Mouse (Mus musculus): ENCODE measurements at regions not wholly inside any gene's neighbourhood (a gene's known extent, or its start where the extent isn't known, plus 50 kb on each side); places are given as distances from the start of the nearest gene placed in this dataset.

DNA sequence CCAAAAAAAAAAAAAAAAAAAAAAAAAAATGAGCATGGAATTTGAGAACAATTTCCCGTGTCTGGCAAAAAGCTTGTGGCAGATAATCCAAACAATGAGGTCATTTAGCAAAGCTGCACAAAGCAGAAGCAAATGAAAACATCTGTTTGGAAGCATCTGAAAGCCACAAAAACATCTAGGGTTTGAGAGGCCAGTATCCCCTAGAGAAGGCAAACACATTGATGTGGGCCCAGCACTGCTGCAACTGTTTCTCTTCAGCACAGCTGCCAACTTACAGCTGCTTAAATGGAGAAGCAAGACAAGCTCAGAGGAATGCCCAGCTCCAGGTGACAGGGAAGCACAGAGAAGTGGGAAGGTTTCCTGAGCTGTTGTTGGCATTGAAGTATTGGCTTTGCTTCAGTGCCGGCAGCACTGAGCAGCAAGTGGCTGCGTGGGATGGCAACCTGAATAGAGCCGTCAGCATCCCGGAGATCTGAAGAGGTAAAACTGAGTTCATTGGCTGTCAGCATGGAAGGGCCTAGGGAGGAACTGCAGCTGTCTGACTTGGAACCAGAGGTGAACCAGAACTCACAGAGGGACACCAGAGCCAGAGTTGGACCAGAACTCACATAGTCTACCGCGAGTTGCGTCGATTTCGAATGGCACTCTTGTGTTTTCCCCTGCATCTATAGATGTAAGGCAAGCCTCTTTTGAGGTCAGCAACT is 193.8 kb upstream of the Gm17728 start:
- no peak for TF ChIP-seq CTCF (IDR thresholded peaks at IDR 0.05; ENCODE audit: borderline replicate concordance, insufficient read depth, low read depth, low read length)
- TF ChIP-seq POLR2A (IDR thresholded peaks at IDR 0.05; ENCODE audit: borderline replicate concordance, insufficient read depth, low read length) = no peak
